Mouse (Mus musculus) erythroblast, embryonic 14.5 days (primary cell): ENCODE data around the gene Nubpl.

Experiments
- GATA1 ChIP-seq: IDR thresholded peaks from 2 replicates; pipeline ENCODE4 v1.6.1; 2012; ENCODE audit warnings: low read length, inconsistent platforms, mixed read lengths
- TAL1 ChIP-seq: IDR thresholded peaks from 3 replicates; pipeline ENCODE4 v1.6.1; 2012; ENCODE audit warnings: low read length, inconsistent platforms, mixed read lengths

- no peak for TF ChIP-seq TAL1
- no peak for TF ChIP-seq GATA1
Measured at GRCm38 (mm10) chr12:52306348-52306747, 208.8 kb downstream of the Nubpl start.
